Mouse (Mus musculus): ENCODE data around the gene Iscu. TPM values are rescaled to one million over a fixed set of nuclear protein-coding genes. Genes with fewer than 3 reads are reported as not detected.
"Not testable (repeated sequence)": the region's sequence is repeated elsewhere in the genome, so short reads cannot be mapped to it uniquely, and the experiment has no call there.

Gene Iscu
- polyA plus RNA-seq, 1 experiment = 362 TPM

DNA sequence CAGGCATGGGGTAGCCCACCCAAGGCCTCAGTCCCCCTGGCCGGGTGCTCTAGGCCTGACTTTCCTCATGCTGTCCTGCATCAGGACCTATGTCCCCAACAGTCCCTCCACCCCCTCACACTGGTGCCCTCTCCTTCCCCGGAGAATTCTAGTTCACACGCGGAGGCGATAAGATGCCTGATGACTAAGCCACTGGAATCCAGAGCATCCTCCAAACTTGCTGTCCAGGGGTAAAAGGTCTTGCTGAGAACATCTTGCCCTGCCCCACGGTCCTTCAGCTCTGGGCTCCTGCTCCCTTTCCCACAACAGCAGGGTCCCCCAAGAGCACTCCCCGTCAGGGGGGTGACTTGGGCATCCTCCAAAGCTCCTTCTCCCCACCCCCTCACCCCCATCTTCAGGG, 10.1 kb downstream of the Iscu start:
- no peak overlapping the region for H3K4me3 ChIP-seq (replicated peaks; ENCODE audit: insufficient read depth, low read depth, low read length)
- TF ChIP-seq POLR2A (IDR thresholded peaks at IDR 0.05; ENCODE audit: borderline replicate concordance, insufficient read depth, low read length) (no peak), CTCF (IDR thresholded peaks at IDR 0.05; ENCODE audit: borderline replicate concordance, insufficient read depth, low read depth, low read length) (no peak)
- WGBS = 83% methylated on average over 7 of the region's 7 CpGs
- no peaks in the 10 kb centered on the region for H3K27me3 ChIP-seq (ENCODE audit: control insufficient read depth, insufficient read depth, low read length)
- no peak for DNase-seq
- H3K4me1 ChIP-seq (ENCODE audit: control insufficient read depth, insufficient read depth, low read length) = no peaks in the 10 kb centered on the region
- H3K27ac ChIP-seq (ENCODE audit: insufficient read depth, low read length) = no peak overlapping the region

DNA sequence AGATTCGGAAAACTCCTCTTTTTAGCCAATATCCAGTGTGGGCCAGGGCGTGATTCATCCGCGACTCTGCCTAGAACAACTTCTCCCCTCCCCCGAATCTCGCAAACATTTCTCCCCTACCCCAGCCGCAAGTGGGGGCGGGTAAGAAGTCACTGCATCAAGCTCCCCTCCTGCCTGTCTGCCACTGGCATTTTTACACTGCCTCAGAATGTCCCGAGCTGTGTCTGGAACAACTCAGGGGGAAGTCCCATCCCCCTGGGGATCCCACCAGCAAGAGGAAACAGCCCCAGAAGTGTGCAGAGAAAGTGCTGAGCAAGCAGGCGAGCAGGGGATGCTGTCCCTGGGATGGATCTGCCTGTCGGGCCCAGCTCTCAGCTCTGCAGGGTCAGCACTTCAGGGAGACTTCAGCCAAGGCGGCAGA, 11.0 kb downstream of the Iscu start:
- no peak overlapping the region for H3K4me3 ChIP-seq (replicated peaks; ENCODE audit: insufficient read depth, low read depth, low read length)
- H3K4me1 ChIP-seq (ENCODE audit: control insufficient read depth, insufficient read depth, low read length) = no peaks in the 10 kb centered on the region
- H3K27me3 ChIP-seq (ENCODE audit: control insufficient read depth, insufficient read depth, low read length) = no peaks in the 10 kb centered on the region
- TF ChIP-seq CTCF (IDR thresholded peaks at IDR 0.05; ENCODE audit: borderline replicate concordance, insufficient read depth, low read depth, low read length) = no peak
- TF ChIP-seq POLR2A (IDR thresholded peaks at IDR 0.05; ENCODE audit: borderline replicate concordance, insufficient read depth, low read length) = no peak
- WGBS = 16% methylated on average over 12 of the region's 12 CpGs
- no peak for DNase-seq
- no peak overlapping the region for H3K27ac ChIP-seq (ENCODE audit: insufficient read depth, low read length)

DNA sequence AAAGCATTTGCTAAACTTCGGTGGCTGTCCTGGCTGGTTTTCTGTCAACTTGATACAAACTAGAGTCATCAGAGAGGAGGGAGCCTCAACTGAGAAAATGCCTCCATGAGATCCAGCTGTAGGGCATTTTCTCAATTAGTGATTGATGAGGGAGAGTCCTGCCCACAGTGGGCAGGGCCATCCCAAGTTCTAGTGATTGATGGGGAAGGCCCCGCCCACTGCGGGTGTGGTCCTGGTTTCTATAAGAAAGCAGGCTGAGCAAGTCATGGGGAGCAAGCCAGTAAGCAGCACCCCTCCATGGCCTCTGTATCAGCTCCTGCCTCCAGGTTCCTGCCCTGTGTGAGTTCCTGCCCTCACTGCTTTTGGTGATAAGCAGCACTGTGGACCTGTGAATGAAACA, 11.6 kb downstream of the Iscu start:
- H3K27ac ChIP-seq (ENCODE audit: insufficient read depth, low read length); H3K27me3 ChIP-seq (ENCODE audit: control insufficient read depth, insufficient read depth, low read length); H3K4me3 ChIP-seq (replicated peaks; ENCODE audit: insufficient read depth, low read depth, low read length); H3K4me1 ChIP-seq (ENCODE audit: control insufficient read depth, insufficient read depth, low read length); DNase-seq: not testable (repeated sequence)
- 42% methylated on average over 3 of the region's 3 CpGs for WGBS

DNA sequence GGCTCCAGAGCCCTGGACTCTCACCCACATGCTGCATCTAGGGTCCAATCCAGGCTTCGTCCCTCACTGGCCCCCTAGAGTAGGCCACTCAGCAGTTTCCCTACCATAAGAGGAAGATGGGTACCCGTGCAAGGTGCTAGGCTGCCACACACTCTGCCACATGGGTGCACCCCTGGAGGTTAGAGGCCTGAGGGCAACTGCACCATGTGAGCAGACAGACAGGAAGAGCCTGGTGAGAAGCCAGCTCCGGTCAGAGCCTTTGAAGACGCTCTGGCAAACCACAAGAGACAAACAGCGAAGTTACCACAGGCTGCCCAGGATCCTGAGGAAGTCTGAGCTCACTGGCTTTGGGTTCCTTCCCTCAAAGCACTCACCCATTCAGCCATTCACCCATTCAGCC, 14.4 kb downstream of the Iscu start:
- TF ChIP-seq POLR2A (IDR thresholded peaks at IDR 0.05; ENCODE audit: borderline replicate concordance, insufficient read depth, low read length) = no peak
- no peak for TF ChIP-seq CTCF (IDR thresholded peaks at IDR 0.05; ENCODE audit: borderline replicate concordance, insufficient read depth, low read depth, low read length)
- Histone ChIP-seq H3K4me1 (ENCODE audit: control insufficient read depth, insufficient read depth, low read length) (no peaks in the 10 kb centered on the region), H3K4me3 (replicated peaks; ENCODE audit: insufficient read depth, low read depth, low read length) (no peak overlapping the region), H3K27me3 (ENCODE audit: control insufficient read depth, insufficient read depth, low read length) (no peaks in the 10 kb centered on the region), H3K27ac (ENCODE audit: insufficient read depth, low read length) (no peak overlapping the region)
- 70% methylated on average over 5 of the region's 5 CpGs for WGBS
- DNase-seq = no peak

DNA sequence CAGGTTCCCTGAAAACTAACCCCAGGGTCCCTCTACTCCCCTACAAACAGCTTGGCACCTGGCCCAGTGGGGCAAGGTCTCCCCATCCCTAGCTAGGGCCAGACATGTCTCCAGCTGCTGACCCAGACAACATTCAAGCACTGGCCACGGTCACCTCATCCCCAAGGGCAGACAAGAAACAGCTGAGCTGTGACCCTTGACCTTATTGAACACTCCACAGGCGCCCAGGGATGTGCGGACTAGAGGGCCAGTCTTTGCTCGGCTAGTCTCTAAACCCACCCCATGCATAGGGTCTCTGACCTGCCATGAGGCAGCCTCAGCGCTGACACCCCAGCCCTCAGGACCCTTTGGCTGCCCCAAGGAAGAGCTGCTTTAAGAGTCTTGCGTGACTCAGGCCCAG, 16.1 kb downstream of the Iscu start:
- WGBS = 52% methylated on average over 6 of the region's 6 CpGs
- H3K27ac ChIP-seq (ENCODE audit: insufficient read depth, low read length) = no peak overlapping the region
- TF ChIP-seq CTCF (IDR thresholded peaks at IDR 0.05; ENCODE audit: borderline replicate concordance, insufficient read depth, low read depth, low read length) = no peak
- TF ChIP-seq POLR2A (IDR thresholded peaks at IDR 0.05; ENCODE audit: borderline replicate concordance, insufficient read depth, low read length) = no peak
- no peaks in the 10 kb centered on the region for H3K27me3 ChIP-seq (ENCODE audit: control insufficient read depth, insufficient read depth, low read length)
- no peak for DNase-seq
- H3K4me1 ChIP-seq (ENCODE audit: control insufficient read depth, insufficient read depth, low read length) = no peaks in the 10 kb centered on the region
- H3K4me3 ChIP-seq (replicated peaks; ENCODE audit: insufficient read depth, low read depth, low read length) = no peak overlapping the region

DNA sequence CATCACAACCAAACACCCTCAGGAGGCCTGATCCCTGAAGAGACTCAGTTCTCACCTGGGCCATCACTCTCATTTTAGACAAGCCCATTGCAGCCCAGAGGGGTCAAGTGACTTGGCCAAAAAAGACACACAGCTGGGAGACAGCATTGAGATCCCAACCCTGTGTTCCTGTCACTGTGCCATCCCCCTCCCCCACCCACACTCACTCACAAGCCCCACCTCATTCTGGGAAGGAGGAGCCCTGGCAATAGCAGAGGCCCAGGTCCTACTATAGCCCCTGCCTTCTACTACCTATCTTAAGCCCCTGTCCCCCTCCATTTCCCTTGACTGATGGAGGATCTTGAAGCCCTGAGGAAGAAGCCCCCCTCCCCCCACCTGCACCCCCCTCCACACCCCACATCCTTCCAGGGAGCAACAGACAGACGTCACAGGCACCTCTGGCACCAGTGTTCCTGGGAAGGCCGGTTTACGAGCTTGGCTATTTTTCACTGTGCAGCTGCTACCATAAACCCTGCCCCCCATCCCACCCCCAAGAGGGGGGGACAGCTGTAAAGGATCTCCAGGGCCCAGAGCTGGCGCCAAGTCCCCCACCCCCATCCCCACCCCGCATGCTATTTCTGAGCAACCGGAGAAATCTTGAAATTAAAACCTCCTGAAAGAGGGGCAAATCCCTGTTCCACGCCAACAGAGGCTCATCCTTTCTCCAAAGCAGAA, 16.7 kb downstream of the Iscu start:
- TF ChIP-seq CTCF (IDR thresholded peaks at IDR 0.05; ENCODE audit: borderline replicate concordance, insufficient read depth, low read depth, low read length) = no peak
- TF ChIP-seq POLR2A (IDR thresholded peaks at IDR 0.05; ENCODE audit: borderline replicate concordance, insufficient read depth, low read length) = no peak
- no peak for DNase-seq
- Histone ChIP-seq H3K4me1 (ENCODE audit: control insufficient read depth, insufficient read depth, low read length) (no peaks in the 10 kb centered on the region), H3K4me3 (replicated peaks; ENCODE audit: insufficient read depth, low read depth, low read length) (no peak overlapping the region), H3K27me3 (ENCODE audit: control insufficient read depth, insufficient read depth, low read length) (no peaks in the 10 kb centered on the region), H3K27ac (ENCODE audit: insufficient read depth, low read length) (no peak overlapping the region)
- WGBS = 32% methylated on average over 7 of the region's 7 CpGs

DNA sequence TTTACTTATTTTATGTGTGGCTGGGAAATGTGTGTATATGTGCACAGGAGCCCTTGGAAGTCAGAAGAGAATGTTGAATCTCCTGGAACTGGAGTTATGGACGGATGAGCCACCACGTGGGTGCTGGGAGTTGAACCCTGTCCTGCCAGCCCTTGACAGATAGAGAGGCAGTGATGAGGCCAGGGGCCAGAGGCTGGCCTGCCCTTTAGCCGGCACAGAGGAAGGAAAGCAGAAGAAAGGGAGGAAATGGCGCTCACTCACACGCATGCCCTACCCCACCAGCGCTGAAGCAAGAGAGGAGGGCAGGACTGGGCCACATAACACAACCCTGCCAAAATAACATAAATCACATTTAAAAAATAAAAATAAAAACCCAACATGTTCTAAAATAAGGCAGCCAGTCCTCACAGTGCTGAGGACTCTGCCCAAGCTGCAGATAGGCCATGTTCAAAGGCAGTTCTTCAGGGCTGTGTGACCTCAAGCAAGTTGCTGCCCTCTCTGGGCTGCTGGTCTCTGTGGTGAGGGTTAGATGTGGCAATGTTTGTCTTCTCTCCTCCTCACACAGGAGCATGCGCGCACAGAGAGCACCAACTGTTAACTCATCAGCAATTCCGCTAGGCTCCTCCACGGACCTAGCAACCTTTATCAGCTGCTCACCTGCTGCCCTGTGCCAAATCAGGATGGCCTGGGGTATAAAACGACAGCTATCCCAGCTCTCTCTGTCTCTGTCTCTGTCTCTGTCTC, 18.1 kb downstream of the Iscu start:
- H3K4me1 ChIP-seq (ENCODE audit: control insufficient read depth, insufficient read depth, low read length) = no peaks in the 10 kb centered on the region
- H3K27ac ChIP-seq (ENCODE audit: insufficient read depth, low read length) = no peak overlapping the region
- WGBS = 81% methylated on average over 11 of the region's 11 CpGs
- H3K4me3 ChIP-seq (replicated peaks; ENCODE audit: insufficient read depth, low read depth, low read length) = no peak overlapping the region
- DNase-seq = no peak
- no peak for TF ChIP-seq CTCF (IDR thresholded peaks at IDR 0.05; ENCODE audit: borderline replicate concordance, insufficient read depth, low read depth, low read length)
- no peaks in the 10 kb centered on the region for H3K27me3 ChIP-seq (ENCODE audit: control insufficient read depth, insufficient read depth, low read length)
